Mouse (Mus musculus) midbrain, postnatal 0 days (tissue): ENCODE measurements around the gene Ubr2. TPM values are rescaled to one million over a fixed set of nuclear protein-coding genes. Genes with fewer than 3 reads are reported as not detected.

Experiments
- ATAC-seq: fragments of 200-750 bp; cut with Nextera tagmentation; 2 replicates; pipeline ENCODE4 v1.8.0; 2017; ENCODE audit warnings: moderate number of reproducible peaks, mild to moderate bottlenecking, moderate TSS enrichment, moderate library complexity; ENCODE audit not compliant: low FRiP score
- DNase-seq: peaks from one replicate; pipeline ENCODE4 v3.0.0-alpha.2; 2015; ENCODE audit warnings: low spot score
- H3K27ac ChIP-seq: fragments of 300-500 bp; sonication (generic); 2 replicates; pipeline ENCODE4 v1.5.1; 2014; ENCODE audit warnings: low read depth, mild to moderate bottlenecking, low read length, mixed read lengths
- H3K27me3 ChIP-seq: fragments of 300-500 bp; sonication (generic); 2 replicates; pipeline ENCODE4 v1.6.1; 2014; ENCODE audit warnings: low read length, control low read depth, mixed read lengths; ENCODE audit not compliant: insufficient read depth
- H3K36me3 ChIP-seq: fragments of 300-500 bp; sonication (generic); 2 replicates; pipeline ENCODE4 v1.6.1; 2014; ENCODE audit warnings: low read length, control low read depth, mixed read lengths; ENCODE audit not compliant: insufficient read depth
- H3K4me1 ChIP-seq: fragments of 300-500 bp; sonication (generic); 2 replicates; pipeline ENCODE4 v1.6.1; 2014; ENCODE audit warnings: mild to moderate bottlenecking, control low read depth, antibody characterized with exemption, low read length, mixed read lengths; ENCODE audit not compliant: insufficient read depth
- H3K4me2 ChIP-seq: fragments of 300-500 bp; sonication (generic); 2 replicates; pipeline ENCODE4 v1.6.1; 2014; ENCODE audit warnings: low read depth, mild to moderate bottlenecking, low read length, mixed read lengths; ENCODE audit not compliant: poor library complexity, severe bottlenecking
- H3K4me3 ChIP-seq: fragments of 300-500 bp; sonication (generic); 2 replicates; pipeline ENCODE4 v1.5.1; 2014; ENCODE audit warnings: low read depth, mild to moderate bottlenecking, low read length, moderate library complexity
- H3K9ac ChIP-seq: fragments of 300-500 bp; sonication (generic); replicated peaks from 2 replicates; pipeline ENCODE4 v1.6.1; 2014; ENCODE audit warnings: mild to moderate bottlenecking, low read length, moderate library complexity, mixed read lengths; ENCODE audit not compliant: poor library complexity, severe bottlenecking
- H3K9me3 ChIP-seq: fragments of 300-500 bp; sonication (generic); 2 replicates; pipeline ENCODE4 v1.6.1; 2016; ENCODE audit warnings: low read length, control low read depth
- CTCF ChIP-seq: IDR thresholded peaks from 2 replicates; pipeline ENCODE4 v1.5.1; 2016; ENCODE audit warnings: antibody characterized with exemption, mild to moderate bottlenecking
- WGBS: fragments of 180-500 bp; shearing (Covaris S2); extraction: QIAGEN DNeasy Blood & Tissue Kit; methylation state at CpG from one replicate; pipeline ENCODE4 v1.1.7; 2014; 5-methylcytosine and 5-hydroxymethylcytosine counted together
- polyA plus RNA-seq: library from polyadenylated mRNA; unstranded; fragments of >200 nt; fragmentation: Nextera tagmentation; extraction: Ambion mirVana; gene quantifications from 2 replicates; pipeline ENCODE4 v1.2.1, GENCODE M21; 2015
- total RNA-seq: library from RNA; depleted of rRNA; stranded (reverse); fragments of >200 nt; gene quantifications from 2 replicates; pipeline ENCODE4 v1.2.3, GENCODE M21; 2014

The Ubr2 gene
- total and polyA plus RNA-seq, 2 experiments from 2014 or later = 9.8 to 26.0 TPM

- Histone ChIP-seq H3K27ac (no peak overlapping the region), H3K4me2 (peak overlapping the region; percentile 66), H3K9me3 (no peaks in the 10 kb centered on the region), H3K27me3 (no peaks in the 10 kb centered on the region), H3K9ac (no peak overlapping the region), H3K4me3 (peak overlapping the region; percentile 99; the same call in 1 of the 2 replicates), H3K36me3 (no peaks in the 10 kb centered on the region), H3K4me1 (peaks cover 3% of the 10 kb centered on the region; the same call in 1 of the 2 replicates)
- no peak for DNase-seq
- ATAC-seq = no peak
- 52% methylated on average over 8 of the region's 8 CpGs for WGBS
- TF ChIP-seq CTCF = no peak
These were observed 1.9 kb downstream of the Ubr2 start for GRCm38 (mm10) chr17:47008506-47008905.

DNA sequence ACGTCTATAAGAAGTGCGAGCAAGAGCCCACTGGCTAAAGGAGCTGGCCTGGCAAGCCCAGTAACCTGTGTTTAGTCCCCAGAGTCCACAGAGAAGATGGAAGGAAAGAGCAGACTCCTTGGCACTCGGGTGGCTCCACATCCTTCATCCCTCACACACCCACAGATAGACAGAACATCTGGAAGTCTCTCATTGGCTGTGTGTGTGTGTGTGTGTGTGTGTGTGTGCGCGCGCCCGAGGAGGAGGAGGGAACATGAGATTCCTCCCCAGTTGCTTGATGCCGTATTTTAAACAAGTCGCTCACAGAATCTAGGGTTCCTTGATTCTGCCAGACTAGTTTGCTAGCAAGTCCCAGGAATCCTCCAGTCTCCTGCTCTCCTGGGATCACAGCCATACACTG is 3.6 kb downstream of the Ubr2 start:
- DNase-seq (no peak), ATAC-seq (no peak)
- WGBS = 81% methylated on average over 6 of the region's 9 CpGs
- no peak overlapping the region for H3K4me2 ChIP-seq
- TF ChIP-seq CTCF = no peak
- no peaks in the 10 kb centered on the region for H3K36me3 ChIP-seq
- H3K27ac ChIP-seq = no peak overlapping the region
- peaks cover 3% of the 10 kb centered on the region; the same call in 1 of the 2 replicates for H3K4me1 ChIP-seq
- H3K9me3 ChIP-seq = no peaks in the 10 kb centered on the region
- H3K9ac ChIP-seq = no peak overlapping the region
- no peak overlapping the region for H3K4me3 ChIP-seq
- H3K27me3 ChIP-seq = no peaks in the 10 kb centered on the region

DNA sequence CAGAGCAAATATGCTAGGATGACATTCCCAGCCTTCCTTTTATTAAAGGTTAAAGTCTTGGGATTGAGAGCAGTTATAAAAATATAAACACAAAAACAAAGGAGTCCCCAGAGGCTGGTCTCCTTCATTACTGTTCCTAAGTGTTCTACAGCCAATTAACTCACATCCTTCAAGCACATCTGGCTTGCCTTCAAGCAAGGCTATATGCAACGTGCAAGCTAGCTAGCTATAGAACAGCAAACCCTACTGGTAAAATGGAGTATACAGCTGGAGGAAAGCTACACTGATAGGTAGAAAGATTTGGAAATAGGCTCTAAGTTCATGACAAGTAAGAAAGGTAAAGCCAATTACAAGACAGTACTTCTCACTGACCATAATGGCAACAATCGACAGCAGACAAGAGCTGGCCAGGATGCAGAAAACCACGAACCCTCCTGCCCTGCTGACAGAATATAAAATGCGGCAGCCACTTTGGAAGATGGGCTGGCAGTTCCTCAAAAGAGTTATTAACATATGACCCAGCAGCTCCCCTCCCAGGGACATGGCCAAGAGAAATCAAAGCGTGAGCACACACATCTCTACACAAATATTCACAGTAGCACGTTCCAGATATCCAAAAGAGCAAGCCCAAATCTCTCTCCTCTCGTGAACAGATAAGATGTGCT is 4.5 kb downstream of the Ubr2 start:
- TF ChIP-seq CTCF = peak; percentile 46
- Histone ChIP-seq H3K4me2 (no peak overlapping the region), H3K27ac (no peak overlapping the region), H3K9ac (no peak overlapping the region), H3K4me3 (no peak overlapping the region), H3K36me3 (no peaks in the 10 kb centered on the region), H3K4me1 (peaks cover 3% of the 10 kb centered on the region; the same call in 1 of the 2 replicates), H3K27me3 (no peaks in the 10 kb centered on the region), H3K9me3 (no peaks in the 10 kb centered on the region)
- WGBS = 64% methylated on average over 7 of the region's 7 CpGs
- DNase-seq (peak; percentile 17), ATAC-seq (no peak)

GRCm38 (mm10) chr17:47003305-47003704 is 7.1 kb downstream of the Ubr2 start:
- 86% methylated on average over 8 of the region's 8 CpGs for WGBS

DNA sequence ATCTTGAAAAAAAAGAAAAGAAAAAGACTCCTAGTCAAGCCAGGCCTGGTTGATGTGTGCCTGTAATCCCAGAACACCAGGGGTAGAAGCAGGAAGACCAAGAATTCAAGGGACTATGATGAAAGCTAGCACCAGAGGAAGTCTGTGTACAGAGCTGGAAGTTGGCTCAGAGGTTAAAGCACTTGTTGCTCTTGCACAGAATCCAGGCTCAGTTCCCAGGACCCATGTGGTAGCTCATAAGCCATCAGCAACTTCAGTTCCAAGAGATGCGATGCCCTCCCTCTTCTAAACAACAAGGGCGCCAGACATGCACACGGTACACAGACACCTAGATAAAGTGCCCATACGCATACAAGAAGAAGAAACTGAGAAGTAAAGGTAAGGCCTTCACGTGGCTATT is 8.0 kb downstream of the Ubr2 start:
- 91% methylated on average over 5 of the region's 5 CpGs for WGBS
- Histone ChIP-seq H3K36me3 (peaks cover 25% of the 10 kb centered on the region), H3K4me1 (no peaks in the 10 kb centered on the region), H3K9me3 (no peaks in the 10 kb centered on the region), H3K27me3 (no peaks in the 10 kb centered on the region), H3K4me2 (no peak overlapping the region), H3K4me3 (no peak overlapping the region), H3K27ac (no peak overlapping the region), H3K9ac (no peak overlapping the region)
- TF ChIP-seq CTCF = no peak
- ATAC-seq (no peak), DNase-seq (no peak)

More at GRCm38 (mm10) chr17:47003305-47003704, 7.1 kb downstream of the Ubr2 start:
- ATAC-seq (no peak), DNase-seq (no peak)
- Histone ChIP-seq H3K4me2 (no peak overlapping the region), H3K9me3 (no peaks in the 10 kb centered on the region), H3K4me1 (no peaks in the 10 kb centered on the region), H3K4me3 (no peak overlapping the region), H3K9ac (no peak overlapping the region), H3K27ac (no peak overlapping the region), H3K36me3 (peaks cover 20% of the 10 kb centered on the region), H3K27me3 (no peaks in the 10 kb centered on the region)
- TF ChIP-seq CTCF = no peak

DNA sequence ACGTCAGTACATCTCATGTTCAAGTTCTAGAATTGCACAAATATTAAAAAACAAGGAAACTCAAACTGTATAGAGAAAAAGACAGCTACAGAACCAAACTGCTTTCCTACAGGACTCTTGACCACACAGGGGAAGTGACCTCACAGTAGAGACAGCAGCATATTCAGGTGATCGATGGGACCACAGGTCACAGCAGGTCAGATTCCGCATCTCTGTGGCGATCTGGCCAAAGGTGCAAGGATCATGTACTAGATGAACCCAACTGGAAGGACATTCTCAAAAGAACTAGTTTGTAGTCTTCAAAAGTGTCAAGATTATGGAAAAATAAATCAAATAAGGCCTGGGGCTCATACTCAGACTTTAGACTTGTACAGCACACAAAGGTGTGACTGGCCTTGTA is 11.5 kb downstream of the Ubr2 start:
- Histone ChIP-seq H3K9me3 (no peaks in the 10 kb centered on the region), H3K27ac (no peak overlapping the region), H3K36me3 (peaks cover 37% of the 10 kb centered on the region), H3K27me3 (no peaks in the 10 kb centered on the region), H3K9ac (no peak overlapping the region), H3K4me2 (no peak overlapping the region), H3K4me1 (no peaks in the 10 kb centered on the region), H3K4me3 (no peak overlapping the region)
- DNase-seq (no peak), ATAC-seq (no peak)
- TF ChIP-seq CTCF = no peak
- WGBS = 98% methylated on average over 4 of the region's 4 CpGs
